Mouse (Mus musculus) small intestine, adult 2 months (tissue): ENCODE data around the gene Nhej1. TPM values are rescaled to one million over a fixed set of nuclear protein-coding genes. Genes with fewer than 3 reads are reported as not detected.

Experiments used
- H3K27ac ChIP-seq: fragments of 200-500 bp; 2 replicates; pipeline ENCODE4 v1.5.1; 2012; ENCODE audit warnings: low read depth, low read length, control low read depth, inconsistent platforms; ENCODE audit not compliant: insufficient read depth
- H3K27me3 ChIP-seq: fragments of 200-500 bp; 2 replicates; pipeline ENCODE4 v1.6.1; 2012; ENCODE audit warnings: mild to moderate bottlenecking, moderate library complexity, low read length, inconsistent platforms; ENCODE audit not compliant: control insufficient read depth, insufficient read depth
- H3K36me3 ChIP-seq: fragments of 200-500 bp; 2 replicates; pipeline ENCODE4 v1.6.1; 2012; ENCODE audit warnings: mild to moderate bottlenecking, low read length, control low read depth, inconsistent platforms; ENCODE audit not compliant: control insufficient read depth, insufficient read depth
- H3K4me1 ChIP-seq: fragments of 200-500 bp; 2 replicates; pipeline ENCODE4 v1.6.1; 2012; ENCODE audit warnings: low read length, inconsistent platforms, mixed read lengths; ENCODE audit not compliant: control insufficient read depth, insufficient read depth, insufficient read length
- H3K4me3 ChIP-seq: fragments of 200-500 bp; 2 replicates; pipeline ENCODE4 v1.5.1; 2012; ENCODE audit warnings: low read depth, mild to moderate bottlenecking, control low read depth, inconsistent platforms, low read length, moderate library complexity
- CTCF ChIP-seq: fragments of 200-500 bp; IDR thresholded peaks from 2 replicates; pipeline ENCODE4 v1.5.1; 2012; ENCODE audit warnings: low read depth, mild to moderate bottlenecking, control low read depth, inconsistent platforms, low read length, moderate library complexity, mixed read lengths; ENCODE audit not compliant: insufficient replicate concordance, insufficient read length; ENCODE audit errors: extremely low read depth
- POLR2A ChIP-seq: fragments of 200-500 bp; IDR thresholded peaks from 2 replicates; pipeline ENCODE4 v1.6.1; 2012; ENCODE audit warnings: low read depth, mild to moderate bottlenecking, control low read depth, inconsistent platforms, low read length, moderate library complexity
- WGBS: fragments of 180-500 bp; shearing (Covaris S2); methylation state at CpG from one replicate; pipeline ENCODE4 v1.1.7; 2018; 5-methylcytosine and 5-hydroxymethylcytosine counted together
- polyA plus RNA-seq: library from polyadenylated mRNA; depleted of rRNA; stranded (reverse); fragments of >200 nt; gene quantifications from 2 replicates; pipeline ENCODE4 v1.2.3, GENCODE M21; 2012

Gene Nhej1
- polyA plus RNA-seq, 1 experiment = 2.0 TPM

- no peaks in the 10 kb centered on the region for H3K36me3 ChIP-seq
- H3K27ac ChIP-seq = no peak overlapping the region
- no peaks in the 10 kb centered on the region for H3K27me3 ChIP-seq
- H3K4me3 ChIP-seq = no peak overlapping the region
- peaks cover 13% of the 10 kb centered on the region; the same call in 1 of the 2 replicates for H3K4me1 ChIP-seq
- 26% methylated on average over 2 of the region's 2 CpGs for WGBS
- TF ChIP-seq CTCF = no peak
- no peak for TF ChIP-seq POLR2A
Measured at GRCm38 (mm10) chr1:75027061-75027779, 97.8 kb downstream of the Nhej1 start.

GRCm38 (mm10) chr1:75024419-75025199 lies 100.4 kb downstream of the Nhej1 start:
- 25% methylated on average over 7 of the region's 7 CpGs for WGBS
- no peak overlapping the region for H3K4me3 ChIP-seq
- H3K27ac ChIP-seq = peak overlapping the region; percentile 56; the same call in 1 of the 2 replicates
- no peaks in the 10 kb centered on the region for H3K36me3 ChIP-seq
- TF ChIP-seq CTCF = no peak
- TF ChIP-seq POLR2A = no peak
- H3K27me3 ChIP-seq = no peaks in the 10 kb centered on the region
- H3K4me1 ChIP-seq = peaks cover 13% of the 10 kb centered on the region; the same call in 1 of the 2 replicates

GRCm38 (mm10) chr1:75022216-75022615 lies 102.8 kb downstream of the Nhej1 start:
- WGBS = 89% methylated on average over 5 of the region's 5 CpGs
- Histone ChIP-seq H3K27ac (no peak overlapping the region), H3K27me3 (no peaks in the 10 kb centered on the region), H3K4me1 (peaks cover 13% of the 10 kb centered on the region; the same call in 1 of the 2 replicates), H3K36me3 (no peaks in the 10 kb centered on the region), H3K4me3 (no peak overlapping the region)
- TF ChIP-seq CTCF (no peak), POLR2A (no peak)

GRCm38 (mm10) chr1:75016846-75017245 lies 108.2 kb downstream of the Nhej1 start:
- WGBS = 2% methylated on average over 6 of the region's 6 CpGs
- H3K4me3 ChIP-seq = no peak overlapping the region
- TF ChIP-seq POLR2A = no peak
- TF ChIP-seq CTCF = peak; percentile 97; the same call in 1 of the 2 replicates
- H3K27me3 ChIP-seq = no peaks in the 10 kb centered on the region
- no peak overlapping the region for H3K27ac ChIP-seq
- H3K36me3 ChIP-seq = no peaks in the 10 kb centered on the region
- peaks cover 5% of the 10 kb centered on the region; the same call in 1 of the 2 replicates for H3K4me1 ChIP-seq

GRCm38 (mm10) chr1:75015551-75016265 lies 109.3 kb downstream of the Nhej1 start:
- peaks cover 5% of the 10 kb centered on the region; the same call in 1 of the 2 replicates for H3K4me1 ChIP-seq
- no peaks in the 10 kb centered on the region for H3K27me3 ChIP-seq
- no peak overlapping the region for H3K27ac ChIP-seq
- peak overlapping the region; percentile 18; the same call in 1 of the 2 replicates for H3K4me3 ChIP-seq
- TF ChIP-seq POLR2A (no peak), CTCF (no peak)
- WGBS = 27% methylated on average over 13 of the region's 13 CpGs
- H3K36me3 ChIP-seq = no peaks in the 10 kb centered on the region

- TF ChIP-seq POLR2A = no peak
- WGBS = 18% methylated on average over 5 of the region's 5 CpGs
- H3K27me3 ChIP-seq = no peaks in the 10 kb centered on the region
- no peak overlapping the region for H3K4me3 ChIP-seq
- peaks cover 8% of the 10 kb centered on the region; the same call in 1 of the 2 replicates for H3K4me1 ChIP-seq
- H3K27ac ChIP-seq = no peak overlapping the region
- no peaks in the 10 kb centered on the region for H3K36me3 ChIP-seq
Measured at GRCm38 (mm10) chr1:75014210-75014845, 110.7 kb downstream of the Nhej1 start.
